Mouse (Mus musculus) intestine, embryonic 16.5 days (tissue): ENCODE results near the gene Cd300lb. TPM values are rescaled to one million over a fixed set of nuclear protein-coding genes. Genes with fewer than 3 reads are reported as not detected.
"Not testable (repeated sequence)": the region's sequence is repeated elsewhere in the genome, so short reads cannot be mapped to it uniquely, and the experiment has no call there.

Experiments used
- ATAC-seq: fragments of 200-750 bp; cut with Nextera tagmentation; 2 replicates; pipeline ENCODE4 v1.8.0; 2017; ENCODE audit warnings: moderate TSS enrichment, moderate library complexity
- H3K27ac ChIP-seq: fragments of 300-500 bp; sonication (generic); 2 replicates; pipeline ENCODE4 v1.5.1; 2014; ENCODE audit warnings: mild to moderate bottlenecking, low read length
- H3K27me3 ChIP-seq: fragments of 300-500 bp; sonication (generic); replicated peaks from 2 replicates; pipeline ENCODE4 v1.6.1; 2014; ENCODE audit warnings: low read length, control low read depth, mixed read lengths; ENCODE audit not compliant: control insufficient read depth, insufficient read depth
- H3K36me3 ChIP-seq: fragments of 300-500 bp; sonication (generic); 2 replicates; pipeline ENCODE4 v1.6.1; 2014; ENCODE audit warnings: low read length, control low read depth; ENCODE audit not compliant: control insufficient read depth, insufficient read depth
- H3K4me1 ChIP-seq: fragments of 300-500 bp; sonication (generic); 2 replicates; pipeline ENCODE4 v1.6.1; 2014; ENCODE audit warnings: low read length, control low read depth, mixed read lengths; ENCODE audit not compliant: control insufficient read depth, insufficient read depth
- H3K4me2 ChIP-seq: fragments of 300-500 bp; sonication (generic); 2 replicates; pipeline ENCODE4 v1.6.1; 2014; ENCODE audit warnings: low read depth, low read length, control low read depth
- H3K4me3 ChIP-seq: fragments of 300-500 bp; sonication (generic); 2 replicates; pipeline ENCODE4 v1.5.1; 2014; ENCODE audit warnings: mild to moderate bottlenecking, low read length
- H3K9ac ChIP-seq: fragments of 300-500 bp; sonication (generic); 2 replicates; pipeline ENCODE4 v1.6.1; 2014; ENCODE audit warnings: low read depth, low read length
- H3K9me3 ChIP-seq: fragments of 300-500 bp; sonication (generic); 2 replicates; pipeline ENCODE4 v1.6.1; 2016; ENCODE audit warnings: low read length, control low read depth; ENCODE audit not compliant: control insufficient read depth
- WGBS: fragments of 180-500 bp; shearing (Covaris S2); extraction: QIAGEN DNeasy Blood & Tissue Kit; methylation state at CpG from one replicate; pipeline ENCODE4 v1.1.7; 2014; 5-methylcytosine and 5-hydroxymethylcytosine counted together
- polyA plus RNA-seq: library from polyadenylated mRNA; unstranded; fragments of >200 nt; fragmentation: Nextera tagmentation; extraction: Ambion mirVana; gene quantifications from 2 replicates; pipeline ENCODE4 v1.2.1, GENCODE M21; 2015

Cd300lb gene
- polyA plus RNA-seq, 1 experiment from 2014 or later: 0.23 TPM

DNA sequence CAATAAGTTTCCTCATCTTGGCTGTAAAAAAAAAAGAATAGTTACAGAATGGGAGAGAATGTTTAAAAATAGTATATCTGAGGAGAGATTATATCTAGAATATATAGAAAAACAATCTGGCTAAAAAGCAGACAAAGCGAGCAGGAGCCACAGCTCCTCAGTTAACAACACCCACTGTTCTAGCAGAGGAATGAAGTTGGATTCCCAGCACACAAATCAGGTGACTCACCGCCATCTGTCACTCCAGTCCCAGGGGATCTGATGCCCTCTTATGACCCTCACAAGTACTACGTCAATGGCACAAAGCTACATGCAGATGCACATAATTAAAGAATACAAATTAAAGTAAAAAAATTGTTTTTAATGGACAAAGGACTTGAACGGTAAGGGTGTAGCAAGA, 11.7 kb downstream of the Cd300lb start:
- no peak overlapping the region for H3K4me3 ChIP-seq
- no peaks in the 10 kb centered on the region for H3K9me3 ChIP-seq
- no peaks in the 10 kb centered on the region for H3K4me1 ChIP-seq
- no peak overlapping the region for H3K9ac ChIP-seq
- H3K27ac ChIP-seq: no peak overlapping the region
- H3K27me3 ChIP-seq: no peaks in the 10 kb centered on the region
- WGBS: 80% methylated on average over 4 of the region's 4 CpGs
- H3K4me2 ChIP-seq: no peak overlapping the region
- no peaks in the 10 kb centered on the region for H3K36me3 ChIP-seq
- ATAC-seq: no peak

DNA sequence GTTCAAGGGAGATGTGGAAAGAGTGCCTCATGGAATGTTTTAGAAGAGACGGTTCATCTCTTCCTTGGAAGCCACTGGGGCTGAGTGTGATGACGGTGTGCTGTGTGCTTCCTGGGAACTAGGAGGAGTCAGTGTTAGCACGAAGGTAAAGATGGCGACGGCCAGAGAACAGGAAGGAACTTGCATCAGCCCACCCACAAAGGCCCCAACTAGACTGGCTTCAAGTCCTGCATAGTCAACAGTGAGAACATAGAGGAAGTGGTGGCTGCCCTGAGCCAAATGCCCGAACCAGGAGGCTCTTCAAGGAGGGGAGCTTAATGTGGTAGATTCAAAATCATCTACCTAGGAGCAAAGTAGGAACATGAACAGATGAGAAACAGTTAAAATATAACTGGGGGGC, 17.1 kb downstream of the Cd300lb start:
- 78% methylated on average over 6 of the region's 6 CpGs for WGBS
- Histone ChIP-seq H3K4me2 (no peak overlapping the region), H3K27ac (no peak overlapping the region), H3K4me3 (no peak overlapping the region), H3K9ac (no peak overlapping the region), H3K4me1 (no peaks in the 10 kb centered on the region), H3K27me3 (no peaks in the 10 kb centered on the region), H3K9me3 (no peaks in the 10 kb centered on the region), H3K36me3 (no peaks in the 10 kb centered on the region)
- ATAC-seq: no peak

GRCm38 (mm10) chr11:114914978-114915377, 19.2 kb downstream of the Cd300lb start:
- no peak overlapping the region for H3K4me3 ChIP-seq
- H3K27ac ChIP-seq: no peak overlapping the region
- H3K4me1 ChIP-seq: no peaks in the 10 kb centered on the region
- no peaks in the 10 kb centered on the region for H3K9me3 ChIP-seq
- no peak overlapping the region for H3K9ac ChIP-seq
- H3K36me3 ChIP-seq: no peaks in the 10 kb centered on the region
- 30% methylated on average over 7 of the region's 7 CpGs for WGBS
- H3K27me3 ChIP-seq: no peaks in the 10 kb centered on the region
- no peak overlapping the region for H3K4me2 ChIP-seq
- ATAC-seq: no peak

GRCm38 (mm10) chr11:114912847-114913246, 21.3 kb downstream of the Cd300lb start:
- no peaks in the 10 kb centered on the region for H3K4me1 ChIP-seq
- WGBS: 13% methylated on average over 9 of the region's 9 CpGs
- H3K27me3 ChIP-seq: no peaks in the 10 kb centered on the region
- no peaks in the 10 kb centered on the region for H3K9me3 ChIP-seq
- ATAC-seq: no peak
- H3K4me2 ChIP-seq: no peak overlapping the region
- no peak overlapping the region for H3K4me3 ChIP-seq
- H3K9ac ChIP-seq: no peak overlapping the region
- H3K36me3 ChIP-seq: no peaks in the 10 kb centered on the region
- H3K27ac ChIP-seq: no peak overlapping the region

DNA sequence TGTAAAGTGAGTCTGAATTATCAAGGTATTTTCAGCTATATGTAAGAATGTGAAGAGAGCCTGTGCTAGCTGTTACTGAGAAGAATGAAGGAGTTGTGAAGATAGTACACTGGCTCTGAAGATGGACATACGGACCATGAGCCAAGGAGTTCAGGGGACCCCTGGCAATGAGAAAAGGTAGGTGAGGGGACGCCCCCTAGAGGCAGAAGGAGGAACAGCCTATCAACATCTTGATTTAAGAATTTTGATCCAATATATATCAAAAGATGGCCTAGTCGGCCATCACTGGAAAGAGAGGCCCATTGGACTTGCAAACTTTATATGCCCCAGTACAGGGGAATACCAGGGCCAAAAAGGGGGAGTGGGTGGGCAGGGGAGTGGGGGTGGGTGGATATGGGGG, 24.6 kb downstream of the Cd300lb start:
- H3K9me3 ChIP-seq, H3K36me3 ChIP-seq, H3K4me2 ChIP-seq, H3K27me3 ChIP-seq, H3K27ac ChIP-seq, H3K4me1 ChIP-seq, ATAC-seq, H3K9ac ChIP-seq, H3K4me3 ChIP-seq: not testable (repeated sequence)
- 46% methylated on average over 3 of the region's 3 CpGs for WGBS

- Histone ChIP-seq H3K36me3 (no peaks in the 10 kb centered on the region), H3K4me3 (no peak overlapping the region), H3K9me3 (no peaks in the 10 kb centered on the region), H3K4me1 (no peaks in the 10 kb centered on the region), H3K27me3 (no peaks in the 10 kb centered on the region), H3K9ac (no peak overlapping the region), H3K4me2 (no peak overlapping the region), H3K27ac (no peak overlapping the region)
- no peak for ATAC-seq
- 59% methylated on average over 4 of the region's 4 CpGs for WGBS
Observed at GRCm38 (mm10) chr11:114908086-114908485, 26.1 kb downstream of the Cd300lb start.

DNA sequence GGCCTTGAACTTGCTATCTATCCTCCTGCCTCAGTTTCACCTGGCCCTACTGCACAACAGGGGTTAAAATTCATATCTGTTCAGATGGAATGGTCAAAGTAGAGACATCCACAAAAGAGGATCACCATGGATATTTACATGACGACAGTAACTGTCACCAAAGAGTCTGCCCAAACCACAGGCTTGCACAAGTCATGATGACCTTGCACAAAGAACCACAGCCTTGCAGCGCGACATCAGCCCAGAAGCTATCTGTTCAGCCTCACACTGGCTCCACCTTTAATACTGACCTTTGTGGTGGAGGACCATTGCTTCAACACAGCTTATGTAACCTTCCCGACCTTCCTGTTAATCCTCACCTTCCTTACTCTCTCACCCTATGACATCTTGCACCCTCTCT, 26.6 kb downstream of the Cd300lb start:
- H3K4me3 ChIP-seq: no peak overlapping the region
- WGBS: 77% methylated on average over 4 of the region's 4 CpGs
- no peak overlapping the region for H3K9ac ChIP-seq
- no peak overlapping the region for H3K4me2 ChIP-seq
- no peaks in the 10 kb centered on the region for H3K4me1 ChIP-seq
- no peak overlapping the region for H3K27ac ChIP-seq
- no peaks in the 10 kb centered on the region for H3K36me3 ChIP-seq
- H3K27me3 ChIP-seq: no peaks in the 10 kb centered on the region
- ATAC-seq: no peak
- no peaks in the 10 kb centered on the region for H3K9me3 ChIP-seq

GRCm38 (mm10) chr11:114903224-114903623, 31.0 kb downstream of the Cd300lb start:
- Histone ChIP-seq H3K27me3 (no peaks in the 10 kb centered on the region), H3K9ac (no peak overlapping the region), H3K36me3 (no peaks in the 10 kb centered on the region), H3K4me3 (no peak overlapping the region), H3K27ac (no peak overlapping the region), H3K4me1 (no peaks in the 10 kb centered on the region), H3K4me2 (no peak overlapping the region), H3K9me3 (no peaks in the 10 kb centered on the region)
- no peak for ATAC-seq
- 91% methylated on average over 4 of the region's 4 CpGs for WGBS

DNA sequence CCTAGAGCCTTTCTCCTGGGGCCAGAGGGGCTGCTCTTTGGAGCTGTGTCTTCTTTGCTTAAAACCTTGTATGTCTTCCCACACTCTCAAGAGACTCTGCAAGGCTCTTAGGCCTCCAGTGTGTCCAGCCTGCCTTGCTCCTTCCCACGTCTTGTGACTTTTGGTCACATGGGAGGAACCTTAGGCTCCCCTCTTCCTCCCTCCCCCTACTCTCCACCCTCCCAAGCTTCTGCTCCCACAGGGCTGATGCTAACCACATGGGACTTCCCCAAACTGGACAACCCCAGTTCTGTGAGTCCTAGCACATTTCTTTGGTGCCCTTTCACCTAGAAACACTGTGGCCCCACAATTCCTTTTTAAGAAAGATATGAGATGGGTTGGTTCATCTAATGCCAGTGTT, 36.2 kb downstream of the Cd300lb start:
- WGBS: 57% methylated on average over 1 of the region's 1 CpGs
- no peak overlapping the region for H3K4me2 ChIP-seq

DNA sequence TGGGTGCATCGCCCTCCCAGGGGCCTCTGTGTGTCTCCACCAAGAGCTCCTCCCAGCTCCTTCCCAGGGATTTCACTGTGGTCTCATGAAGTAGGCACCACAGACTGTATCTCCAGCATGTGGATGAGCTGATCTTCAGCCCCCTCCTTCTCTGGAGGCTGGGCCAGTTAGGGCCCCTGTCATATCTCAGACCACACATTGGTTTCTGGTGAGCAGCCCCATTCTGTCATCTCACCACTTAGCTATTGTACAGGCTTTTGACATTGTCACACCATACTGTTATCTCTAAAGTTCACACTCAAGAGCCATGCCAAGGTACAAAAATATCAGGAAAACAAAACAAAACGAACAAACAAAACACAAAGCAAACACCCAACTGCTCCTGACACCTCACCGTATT, 38.1 kb downstream of the Cd300lb start:
- Histone ChIP-seq H3K4me2 (no peak overlapping the region), H3K27ac (no peak overlapping the region), H3K4me1 (no peaks in the 10 kb centered on the region), H3K27me3 (no peaks in the 10 kb centered on the region), H3K36me3 (no peaks in the 10 kb centered on the region), H3K9ac (no peak overlapping the region), H3K4me3 (no peak overlapping the region), H3K9me3 (no peaks in the 10 kb centered on the region)
- WGBS: 85% methylated on average over 3 of the region's 3 CpGs
- no peak for ATAC-seq

More for the DNA sequence above, 36.2 kb downstream of the Cd300lb start:
- Histone ChIP-seq H3K9ac (no peak overlapping the region), H3K4me1 (no peaks in the 10 kb centered on the region), H3K4me3 (no peak overlapping the region), H3K36me3 (no peaks in the 10 kb centered on the region), H3K27me3 (no peaks in the 10 kb centered on the region), H3K27ac (no peak overlapping the region), H3K9me3 (no peaks in the 10 kb centered on the region)
- no peak for ATAC-seq
